Mouse (Mus musculus) c-Kit-positive CD71-positive TER-119-negative erythroid progenitor cells, embryonic 14.5 days (primary cell): ENCODE results near the gene Alox5ap.
A peak's percentile ranks its signal among the peaks of the same experiment; 100 is the strongest.

ENCODE experiments used
- DNase-seq: peaks from one replicate; pipeline ENCODE4 v3.0.0-alpha.2; 2013; ENCODE audit warnings: low read depth

Gene Alox5ap

GRCm38 (mm10) chr5:149314514-149315081 is 50.0 kb downstream of the Alox5ap start:
- DNase-seq: no peak

- DNase-seq: no peak
Observed at GRCm38 (mm10) chr5:149316926-149317325, 52.4 kb downstream of the Alox5ap start.

- DNase-seq: no peak
Observed at GRCm38 (mm10) chr5:149319874-149320323, 55.3 kb downstream of the Alox5ap start.

GRCm38 (mm10) chr5:149320534-149321482 is 56.2 kb downstream of the Alox5ap start:
- no peak for DNase-seq

- no peak for DNase-seq
Observed at GRCm38 (mm10) chr5:149321909-149322841, 57.6 kb downstream of the Alox5ap start.

- no peak for DNase-seq
Observed at GRCm38 (mm10) chr5:149322938-149323553, 58.5 kb downstream of the Alox5ap start.

- no peak for DNase-seq
Observed at GRCm38 (mm10) chr5:149324739-149325138, 60.2 kb downstream of the Alox5ap start.

- DNase-seq: no peak
Observed at GRCm38 (mm10) chr5:149329098-149329887, 64.7 kb downstream of the Alox5ap start.

GRCm38 (mm10) chr5:149330601-149331000 is 66.0 kb downstream of the Alox5ap start:
- no peak for DNase-seq

GRCm38 (mm10) chr5:149331407-149332143 is 67.0 kb downstream of the Alox5ap start:
- no peak for DNase-seq

- peak; percentile 40 for DNase-seq
Observed at GRCm38 (mm10) chr5:149332787-149333186, 68.2 kb downstream of the Alox5ap start.

- no peak for DNase-seq
Observed at GRCm38 (mm10) chr5:149333941-149334698, 69.6 kb downstream of the Alox5ap start.

GRCm38 (mm10) chr5:149335009-149335408 is 70.4 kb downstream of the Alox5ap start:
- DNase-seq: no peak

GRCm38 (mm10) chr5:149335563-149336238 is 71.1 kb downstream of the Alox5ap start:
- peak; percentile 47 for DNase-seq

- no peak for DNase-seq
Observed at GRCm38 (mm10) chr5:149337148-149337547, 72.6 kb downstream of the Alox5ap start.
